Mouse (Mus musculus): ENCODE results near the gene Ublcp1. TPM values are rescaled to one million over a fixed set of nuclear protein-coding genes. Genes with fewer than 3 reads are reported as not detected.

The Ublcp1 gene
- polyA plus RNA-seq, 1 experiment = 68.8 TPM

- H3K4me3 ChIP-seq (ENCODE audit: low read depth, low read length) = no peak overlapping the region
- H3K36me3 ChIP-seq (ENCODE audit: control insufficient read depth, insufficient read depth, low read length, poor library complexity, severe bottlenecking) = no peaks in the 10 kb centered on the region
- H3K9ac ChIP-seq (ENCODE audit: low read depth, poor library complexity, severe bottlenecking) = no peak overlapping the region
- H3K27me3 ChIP-seq (ENCODE audit: control insufficient read depth, insufficient read depth, low read length, poor library complexity, severe bottlenecking) = no peaks in the 10 kb centered on the region
- H3K9me3 ChIP-seq (replicated peaks; ENCODE audit: control insufficient read depth, insufficient read depth, low read length, poor library complexity, severe bottlenecking) = no peaks in the 10 kb centered on the region
- no peaks in the 10 kb centered on the region for H3K4me1 ChIP-seq (ENCODE audit: control insufficient read depth, insufficient read depth, low read length)
- no peak overlapping the region for H3K27ac ChIP-seq (ENCODE audit: insufficient read depth, low read length)
- TF ChIP-seq POLR2A (IDR thresholded peaks at IDR 0.05; ENCODE audit: insufficient read depth, low read length) (no peak), CTCF (IDR thresholded peaks at IDR 0.05; ENCODE audit: low read depth, low read length) (no peak), EP300 (IDR thresholded peaks at IDR 0.05; ENCODE audit: insufficient read depth, low read depth, low read length) (no peak)
Measured at GRCm38 (mm10) chr11:44430036-44430435, 40.3 kb downstream of the Ublcp1 start.

- Histone ChIP-seq H3K9ac (ENCODE audit: low read depth, poor library complexity, severe bottlenecking) (no peak overlapping the region), H3K4me3 (ENCODE audit: low read depth, low read length) (no peak overlapping the region), H3K4me1 (ENCODE audit: control insufficient read depth, insufficient read depth, low read length) (no peaks in the 10 kb centered on the region), H3K27ac (ENCODE audit: insufficient read depth, low read length) (no peak overlapping the region), H3K36me3 (ENCODE audit: control insufficient read depth, insufficient read depth, low read length, poor library complexity, severe bottlenecking) (no peaks in the 10 kb centered on the region), H3K27me3 (ENCODE audit: control insufficient read depth, insufficient read depth, low read length, poor library complexity, severe bottlenecking) (no peaks in the 10 kb centered on the region), H3K9me3 (replicated peaks; ENCODE audit: control insufficient read depth, insufficient read depth, low read length, poor library complexity, severe bottlenecking) (no peaks in the 10 kb centered on the region)
- TF ChIP-seq POLR2A (IDR thresholded peaks at IDR 0.05; ENCODE audit: insufficient read depth, low read length) (no peak), CTCF (IDR thresholded peaks at IDR 0.05; ENCODE audit: low read depth, low read length) (no peak), EP300 (IDR thresholded peaks at IDR 0.05; ENCODE audit: insufficient read depth, low read depth, low read length) (no peak)
Measured at GRCm38 (mm10) chr11:44427951-44428350, 42.3 kb downstream of the Ublcp1 start.

DNA sequence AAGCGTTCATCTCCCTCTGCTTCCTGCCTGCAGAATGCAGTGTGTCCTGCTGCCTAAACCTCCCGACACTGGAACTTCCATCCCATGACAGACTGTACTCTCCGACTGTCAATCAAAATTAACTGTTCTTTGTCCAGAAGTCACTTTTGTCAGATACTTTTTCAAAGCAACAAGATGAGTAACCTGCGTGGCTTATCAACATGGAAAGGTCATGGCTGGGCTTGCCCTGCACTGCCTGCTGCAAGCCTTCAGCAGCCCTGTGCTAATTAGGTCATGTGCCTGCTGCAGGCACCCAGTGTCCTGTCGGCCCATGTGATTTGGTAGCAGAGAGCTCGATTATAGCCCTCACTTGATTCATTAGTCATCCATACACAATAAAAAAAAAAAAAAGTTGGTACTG, 44.7 kb downstream of the Ublcp1 start:
- no peak overlapping the region for H3K27ac ChIP-seq (ENCODE audit: insufficient read depth, low read length)
- no peaks in the 10 kb centered on the region for H3K9me3 ChIP-seq (replicated peaks; ENCODE audit: control insufficient read depth, insufficient read depth, low read length, poor library complexity, severe bottlenecking)
- H3K4me1 ChIP-seq (ENCODE audit: control insufficient read depth, insufficient read depth, low read length) = no peaks in the 10 kb centered on the region
- no peaks in the 10 kb centered on the region for H3K27me3 ChIP-seq (ENCODE audit: control insufficient read depth, insufficient read depth, low read length, poor library complexity, severe bottlenecking)
- TF ChIP-seq POLR2A (IDR thresholded peaks at IDR 0.05; ENCODE audit: insufficient read depth, low read length) = no peak
- TF ChIP-seq EP300 (IDR thresholded peaks at IDR 0.05; ENCODE audit: insufficient read depth, low read depth, low read length) = no peak
- TF ChIP-seq CTCF (IDR thresholded peaks at IDR 0.05; ENCODE audit: low read depth, low read length) = no peak
- no peak overlapping the region for H3K4me3 ChIP-seq (ENCODE audit: low read depth, low read length)
- H3K36me3 ChIP-seq (ENCODE audit: control insufficient read depth, insufficient read depth, low read length, poor library complexity, severe bottlenecking) = no peaks in the 10 kb centered on the region
- no peak overlapping the region for H3K9ac ChIP-seq (ENCODE audit: low read depth, poor library complexity, severe bottlenecking)

DNA sequence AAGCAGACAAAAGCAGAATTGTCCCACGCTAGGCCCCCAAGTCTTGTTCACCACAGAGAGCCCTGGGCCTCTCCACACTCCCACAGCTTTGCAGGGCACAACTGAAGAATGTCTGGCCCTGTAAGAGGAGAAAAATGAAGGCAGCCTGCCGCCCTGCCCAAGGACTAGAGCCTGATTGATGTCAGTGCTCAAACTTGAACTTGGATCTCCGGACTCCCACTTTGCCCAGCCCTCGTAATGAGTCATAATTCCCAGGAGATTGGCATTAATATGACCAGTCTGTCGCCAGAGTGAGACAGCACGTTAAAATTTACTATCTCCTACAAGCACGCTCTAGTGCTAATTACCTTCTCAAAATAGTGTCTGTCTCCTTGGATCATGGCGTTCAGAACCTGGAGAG, 45.3 kb downstream of the Ublcp1 start:
- no peaks in the 10 kb centered on the region for H3K27me3 ChIP-seq (ENCODE audit: control insufficient read depth, insufficient read depth, low read length, poor library complexity, severe bottlenecking)
- no peaks in the 10 kb centered on the region for H3K4me1 ChIP-seq (ENCODE audit: control insufficient read depth, insufficient read depth, low read length)
- no peaks in the 10 kb centered on the region for H3K36me3 ChIP-seq (ENCODE audit: control insufficient read depth, insufficient read depth, low read length, poor library complexity, severe bottlenecking)
- H3K27ac ChIP-seq (ENCODE audit: insufficient read depth, low read length) = no peak overlapping the region
- TF ChIP-seq EP300 (IDR thresholded peaks at IDR 0.05; ENCODE audit: insufficient read depth, low read depth, low read length) = no peak
- TF ChIP-seq CTCF (IDR thresholded peaks at IDR 0.05; ENCODE audit: low read depth, low read length) = no peak
- no peak for TF ChIP-seq POLR2A (IDR thresholded peaks at IDR 0.05; ENCODE audit: insufficient read depth, low read length)
- H3K9me3 ChIP-seq (replicated peaks; ENCODE audit: control insufficient read depth, insufficient read depth, low read length, poor library complexity, severe bottlenecking) = no peaks in the 10 kb centered on the region
- H3K4me3 ChIP-seq (ENCODE audit: low read depth, low read length) = no peak overlapping the region
- H3K9ac ChIP-seq (ENCODE audit: low read depth, poor library complexity, severe bottlenecking) = no peak overlapping the region

DNA sequence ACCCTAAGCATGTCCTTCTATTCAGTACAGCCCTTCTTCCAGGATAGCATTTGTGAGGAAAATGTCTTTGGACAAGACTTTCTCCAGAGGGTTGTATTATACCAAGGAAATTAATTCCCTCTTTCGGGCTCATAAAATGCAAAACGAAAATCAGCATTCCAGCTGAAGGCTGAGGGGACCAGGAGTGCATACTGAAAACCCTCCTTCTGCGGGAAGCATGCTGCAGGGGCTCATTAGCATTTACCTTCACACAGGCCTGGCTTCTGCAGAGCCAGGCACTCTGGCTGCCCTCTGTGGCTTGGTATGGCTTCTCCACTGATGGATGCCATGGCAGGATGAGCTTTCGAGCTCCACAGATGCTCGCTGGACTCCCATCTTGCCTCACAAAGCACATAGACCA, 46.3 kb downstream of the Ublcp1 start:
- no peaks in the 10 kb centered on the region for H3K36me3 ChIP-seq (ENCODE audit: control insufficient read depth, insufficient read depth, low read length, poor library complexity, severe bottlenecking)
- no peak overlapping the region for H3K4me3 ChIP-seq (ENCODE audit: low read depth, low read length)
- no peaks in the 10 kb centered on the region for H3K4me1 ChIP-seq (ENCODE audit: control insufficient read depth, insufficient read depth, low read length)
- no peaks in the 10 kb centered on the region for H3K9me3 ChIP-seq (replicated peaks; ENCODE audit: control insufficient read depth, insufficient read depth, low read length, poor library complexity, severe bottlenecking)
- H3K9ac ChIP-seq (ENCODE audit: low read depth, poor library complexity, severe bottlenecking) = no peak overlapping the region
- H3K27ac ChIP-seq (ENCODE audit: insufficient read depth, low read length) = no peak overlapping the region
- TF ChIP-seq EP300 (IDR thresholded peaks at IDR 0.05; ENCODE audit: insufficient read depth, low read depth, low read length) = no peak
- TF ChIP-seq POLR2A (IDR thresholded peaks at IDR 0.05; ENCODE audit: insufficient read depth, low read length) = no peak
- no peak for TF ChIP-seq CTCF (IDR thresholded peaks at IDR 0.05; ENCODE audit: low read depth, low read length)
- H3K27me3 ChIP-seq (ENCODE audit: control insufficient read depth, insufficient read depth, low read length, poor library complexity, severe bottlenecking) = no peaks in the 10 kb centered on the region

DNA sequence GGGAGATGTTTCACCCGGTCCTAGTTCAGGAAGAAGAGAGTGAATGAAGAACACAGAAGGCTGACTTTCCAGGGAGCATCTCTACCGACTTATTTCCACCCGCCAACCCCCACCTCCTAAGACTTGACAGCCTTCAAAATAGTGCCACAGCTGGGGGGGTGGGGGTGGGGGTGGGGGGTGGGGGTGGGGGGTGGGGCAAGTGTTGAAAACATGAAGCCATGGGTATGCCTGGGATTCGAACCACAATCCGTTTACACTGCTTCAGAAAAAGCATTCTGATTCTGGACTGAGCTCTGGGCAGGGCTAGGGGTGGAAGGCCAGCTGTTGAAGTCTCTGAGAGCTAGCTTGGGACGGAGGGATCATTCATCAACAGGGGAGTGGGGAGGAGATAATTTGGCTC, 47.0 kb downstream of the Ublcp1 start:
- TF ChIP-seq CTCF (IDR thresholded peaks at IDR 0.05; ENCODE audit: low read depth, low read length) (no peak), POLR2A (IDR thresholded peaks at IDR 0.05; ENCODE audit: insufficient read depth, low read length) (no peak), EP300 (IDR thresholded peaks at IDR 0.05; ENCODE audit: insufficient read depth, low read depth, low read length) (no peak)
- H3K4me3 ChIP-seq (ENCODE audit: low read depth, low read length) = no peak overlapping the region
- no peaks in the 10 kb centered on the region for H3K9me3 ChIP-seq (replicated peaks; ENCODE audit: control insufficient read depth, insufficient read depth, low read length, poor library complexity, severe bottlenecking)
- H3K36me3 ChIP-seq (ENCODE audit: control insufficient read depth, insufficient read depth, low read length, poor library complexity, severe bottlenecking) = no peaks in the 10 kb centered on the region
- H3K4me1 ChIP-seq (ENCODE audit: control insufficient read depth, insufficient read depth, low read length) = no peaks in the 10 kb centered on the region
- H3K27ac ChIP-seq (ENCODE audit: insufficient read depth, low read length) = no peak overlapping the region
- no peaks in the 10 kb centered on the region for H3K27me3 ChIP-seq (ENCODE audit: control insufficient read depth, insufficient read depth, low read length, poor library complexity, severe bottlenecking)
- H3K9ac ChIP-seq (ENCODE audit: low read depth, poor library complexity, severe bottlenecking) = no peak overlapping the region
